Mouse (Mus musculus) hindbrain, embryonic 10.5 days (tissue): Measurements from ENCODE around the gene Gm42417. TPM values are rescaled to one million over a fixed set of nuclear protein-coding genes. Genes with fewer than 3 reads are reported as not detected.
A peak's percentile ranks its signal among the peaks of the same experiment; 100 is the strongest.

Experiments used
- DNase-seq: peaks from one replicate; pipeline ENCODE4 v3.0.0-alpha.2; 2017; ENCODE audit warnings: low spot score
- H3K27ac ChIP-seq: fragments of 300-500 bp; sonication (generic); 2 replicates; pipeline ENCODE4 v1.5.1; 2016; ENCODE audit warnings: mild to moderate bottlenecking, moderate library complexity
- H3K27me3 ChIP-seq: fragments of 300-500 bp; sonication (generic); 2 replicates; pipeline ENCODE4 v1.6.1; 2016; ENCODE audit warnings: mild to moderate bottlenecking; ENCODE audit not compliant: poor library complexity, insufficient read depth, severe bottlenecking
- H3K36me3 ChIP-seq: fragments of 300-500 bp; sonication (generic); 2 replicates; pipeline ENCODE4 v1.6.1; 2016; ENCODE audit warnings: mild to moderate bottlenecking, moderate library complexity
- H3K4me1 ChIP-seq: fragments of 300-500 bp; sonication (generic); replicated peaks from 2 replicates; pipeline ENCODE4 v1.6.1; 2016; ENCODE audit warnings: mild to moderate bottlenecking
- H3K4me3 ChIP-seq: fragments of 300-500 bp; sonication (generic); 2 replicates; pipeline ENCODE4 v1.5.1; 2016; ENCODE audit warnings: mild to moderate bottlenecking, moderate library complexity
- H3K9me3 ChIP-seq: fragments of 300-500 bp; sonication (generic); 2 replicates; pipeline ENCODE4 v1.6.1; 2016; ENCODE audit warnings: mild to moderate bottlenecking, moderate library complexity
- WGBS: fragments of 180-500 bp; shearing (Covaris S2); methylation state at CpG from one replicate; pipeline ENCODE4 v1.1.7; 2016; 5-methylcytosine and 5-hydroxymethylcytosine counted together
- polyA plus RNA-seq: library from polyadenylated mRNA; unstranded; fragments of >200 nt; fragmentation: Nextera tagmentation; extraction: Ambion mirVana; gene quantifications from 2 replicates; pipeline ENCODE4 v1.2.1, GENCODE M21; 2016

The Gm42417 gene
- polyA plus RNA-seq, 1 experiment from 2014 or later = 0.75 TPM

DNA sequence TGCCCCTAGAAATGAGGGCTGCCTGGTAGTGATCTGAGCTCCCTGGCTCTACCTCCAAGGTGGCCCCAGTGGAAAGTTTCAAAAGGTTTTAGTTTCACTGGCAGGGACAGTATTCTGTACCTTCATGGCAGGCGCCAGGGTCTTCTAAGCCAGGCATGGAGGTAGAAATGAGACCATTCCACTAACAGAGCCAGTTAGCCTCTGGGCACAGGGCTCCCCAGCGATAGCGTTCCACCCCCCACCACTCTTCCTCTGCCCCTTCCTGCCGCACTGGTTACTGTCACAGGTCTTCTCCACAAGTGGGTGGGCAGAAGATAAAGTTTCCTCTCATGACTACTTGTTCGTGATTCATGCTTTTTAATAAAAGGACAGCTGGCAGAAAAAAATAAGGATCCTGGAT lies 20.7 kb upstream of the Gm42417 start:
- H3K9me3 ChIP-seq = no peaks in the 10 kb centered on the region
- peaks cover 66% of the 10 kb centered on the region for H3K4me1 ChIP-seq
- H3K4me3 ChIP-seq = no peak overlapping the region
- H3K36me3 ChIP-seq = peaks cover 7% of the 10 kb centered on the region
- no peak for DNase-seq
- H3K27ac ChIP-seq = no peak overlapping the region
- 71% methylated on average over 5 of the region's 5 CpGs for WGBS
- H3K27me3 ChIP-seq = peaks cover 12% of the 10 kb centered on the region; the same call in 1 of the 2 replicates

DNA sequence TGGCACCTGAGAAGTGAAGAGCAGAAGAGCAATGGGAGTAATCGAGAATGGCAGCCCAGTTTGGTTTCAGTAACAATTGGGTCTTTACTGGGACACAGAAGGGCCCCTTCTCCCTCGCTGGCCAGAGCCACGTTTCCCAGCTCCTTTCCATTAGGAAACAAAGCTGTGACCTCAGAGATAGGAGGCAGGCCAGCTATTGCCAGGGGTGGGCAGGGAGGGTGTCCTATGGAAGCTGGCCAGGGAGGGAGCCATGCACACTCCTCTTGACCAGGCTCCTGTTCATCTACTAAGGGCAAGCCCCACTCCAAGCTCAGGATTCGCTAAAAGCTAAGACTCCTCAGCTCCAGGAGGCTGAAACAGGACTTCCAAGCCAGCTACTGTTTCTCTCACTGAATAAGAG lies 20.0 kb upstream of the Gm42417 start:
- peak overlapping the region; percentile 99; the same call in 1 of the 2 replicates for H3K27ac ChIP-seq
- DNase-seq = no peak
- H3K9me3 ChIP-seq = no peaks in the 10 kb centered on the region
- peaks cover 72% of the 10 kb centered on the region for H3K4me1 ChIP-seq
- peak overlapping the region; percentile 78 for H3K4me3 ChIP-seq
- WGBS = 6% methylated on average over 4 of the region's 4 CpGs
- peaks cover 14% of the 10 kb centered on the region for H3K36me3 ChIP-seq
- H3K27me3 ChIP-seq = peaks cover 12% of the 10 kb centered on the region; the same call in 1 of the 2 replicates

DNA sequence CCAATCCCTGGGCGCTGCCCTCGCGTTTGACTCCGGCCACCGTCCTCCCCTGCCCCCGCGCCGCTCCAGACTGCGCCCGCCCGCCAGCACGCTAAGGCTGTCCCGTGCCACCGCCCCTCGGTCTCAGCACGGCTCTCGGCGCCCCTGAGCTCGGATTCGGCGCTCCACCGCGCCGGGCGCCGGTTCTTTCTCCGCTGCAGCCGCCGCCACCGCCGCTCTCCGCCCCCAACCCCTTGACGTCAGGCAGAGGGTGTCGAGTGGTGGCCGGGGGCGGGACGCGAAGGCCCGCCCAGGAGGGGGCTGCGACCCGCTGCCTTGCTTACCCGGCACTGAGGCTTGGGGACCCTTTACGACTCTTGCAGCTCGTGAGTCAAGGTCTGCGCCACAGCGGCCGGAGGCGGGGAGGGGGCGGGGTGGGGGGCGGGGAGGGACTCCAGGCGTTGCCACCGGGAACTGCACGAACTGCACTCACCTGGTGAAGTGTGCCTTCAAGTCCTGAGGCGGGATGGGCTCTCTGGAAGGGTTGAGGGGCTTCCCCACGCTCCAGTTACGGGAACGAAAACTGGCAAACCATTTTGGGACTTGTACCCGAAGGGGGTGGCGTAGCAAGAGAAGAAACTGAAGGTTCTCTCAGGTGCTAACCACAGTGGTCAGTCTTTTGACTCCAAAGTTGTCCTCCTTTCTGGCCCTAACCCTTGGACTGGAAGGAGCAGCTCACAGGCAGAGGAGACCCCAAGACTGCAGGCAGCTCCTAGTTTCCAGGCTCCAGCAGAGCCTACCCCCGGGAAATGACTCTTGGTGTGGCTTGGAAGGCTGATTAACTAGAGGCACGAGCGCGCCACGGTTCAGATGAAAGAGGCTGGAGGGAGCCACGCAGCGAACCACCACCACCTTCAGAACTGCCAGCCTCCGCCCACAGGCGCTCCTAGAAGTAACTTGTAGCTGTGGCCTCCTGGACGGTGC lies 19.1 kb upstream of the Gm42417 start, which contains the start of gene Sema4c:
Gene Sema4c, minus strand, starts transcription at position 319 of the 963 bp plus-strand sequence.
- Histone ChIP-seq H3K4me3 (peak within 1 kb of the TSS; percentile 78), H3K4me1 (peaks cover 75% of the 10 kb centered on the region), H3K36me3 (peaks cover 23% of the 10 kb centered on the region), H3K9me3 (no peaks in the 10 kb centered on the region), H3K27ac (peak within 1 kb of the TSS; percentile 99), H3K27me3 (peaks cover 12% of the 10 kb centered on the region; the same call in 1 of the 2 replicates)
- peak; percentile 86 for DNase-seq
- WGBS = under 1% methylated on average over 69 of the region's 69 CpGs

DNA sequence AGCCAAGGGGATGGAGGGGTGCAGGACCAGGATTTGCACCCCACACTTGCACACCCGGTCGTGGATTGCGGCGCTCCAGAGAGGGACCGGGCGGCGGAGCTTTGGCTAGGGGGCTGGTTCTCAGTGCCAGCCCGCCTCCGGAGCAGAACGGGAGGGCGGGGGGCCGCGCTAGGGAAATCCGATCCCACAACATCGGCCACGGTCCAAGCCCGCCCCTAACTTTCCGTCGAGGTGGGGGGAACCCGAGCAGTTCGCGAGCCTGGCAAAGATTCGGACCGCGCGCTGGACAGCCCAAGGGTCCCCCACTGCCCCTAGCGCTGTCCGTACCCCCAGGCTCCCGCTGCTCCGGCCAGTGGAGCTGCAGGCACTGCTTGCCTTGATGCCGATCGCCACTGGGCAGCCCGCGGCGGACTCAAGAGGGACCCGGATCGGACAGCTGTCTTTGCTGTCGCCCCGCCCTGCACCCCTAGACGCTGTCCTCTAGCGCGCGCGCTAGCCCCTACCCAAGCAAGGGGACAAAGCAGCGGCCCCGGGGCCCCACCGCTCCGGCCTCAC lies 18.3 kb upstream of the Gm42417 start:
- peaks cover 31% of the 10 kb centered on the region for H3K36me3 ChIP-seq
- WGBS = under 1% methylated on average over 48 of the region's 48 CpGs

DNA sequence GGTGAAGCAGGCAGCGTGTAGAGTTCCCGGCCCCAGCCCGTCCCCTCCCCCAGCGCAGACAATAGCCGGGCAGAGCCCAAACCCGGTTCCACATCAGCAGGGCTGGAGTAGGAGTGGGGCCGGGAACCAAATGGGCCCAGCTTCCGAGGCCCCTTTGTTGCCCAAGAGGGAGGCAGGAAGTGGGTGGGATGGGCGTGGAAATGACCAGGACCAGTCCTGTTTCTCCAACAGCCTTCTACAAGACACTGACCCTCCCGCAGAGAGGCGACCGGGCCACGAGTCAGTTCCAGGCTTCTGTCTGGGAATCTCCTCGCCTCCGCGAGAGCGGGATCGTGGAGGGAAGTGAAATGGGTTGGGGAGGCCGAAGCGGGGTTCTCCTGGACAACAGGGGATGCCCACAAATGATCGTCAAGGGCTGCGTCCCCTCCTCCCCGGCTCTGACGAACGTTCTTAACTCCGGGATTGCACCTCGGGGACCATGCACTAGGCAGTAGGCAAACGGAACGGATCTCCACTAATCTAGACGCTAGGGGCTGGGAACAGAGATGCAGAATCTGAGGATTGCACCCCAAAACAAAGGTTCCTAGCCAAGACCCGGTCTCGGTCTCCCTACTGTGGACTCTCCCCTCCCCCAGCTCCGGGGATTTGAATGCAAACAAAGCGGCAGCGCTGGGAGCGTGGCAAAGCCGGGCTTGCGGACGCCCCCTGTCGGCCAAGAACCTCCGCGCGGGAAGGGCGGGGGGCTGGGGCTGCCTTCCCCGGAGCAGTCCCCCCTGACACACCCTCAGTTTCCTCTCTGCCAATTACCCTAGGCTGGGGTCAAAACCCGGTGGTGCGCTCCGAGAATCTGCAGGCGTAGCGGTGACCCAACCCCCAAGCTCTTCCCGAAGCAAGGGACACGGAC lies 17.6 kb upstream of the Gm42417 start:
- H3K36me3 ChIP-seq = peaks cover 38% of the 10 kb centered on the region
- peak overlapping the region; percentile 99 for H3K27ac ChIP-seq
- peaks cover 12% of the 10 kb centered on the region; the same call in 1 of the 2 replicates for H3K27me3 ChIP-seq
- H3K9me3 ChIP-seq = no peaks in the 10 kb centered on the region
- DNase-seq = peak; percentile 96
- H3K4me3 ChIP-seq = peak overlapping the region; percentile 78
- WGBS = under 1% methylated on average over 52 of the region's 52 CpGs
- H3K4me1 ChIP-seq = peaks cover 60% of the 10 kb centered on the region

More for the DNA sequence above, 18.3 kb upstream of the Gm42417 start:
- no peaks in the 10 kb centered on the region for H3K9me3 ChIP-seq
- peaks cover 67% of the 10 kb centered on the region for H3K4me1 ChIP-seq
- peak; percentile 87 for DNase-seq
- peaks cover 12% of the 10 kb centered on the region; the same call in 1 of the 2 replicates for H3K27me3 ChIP-seq
- H3K27ac ChIP-seq = peak overlapping the region; percentile 99
- peak overlapping the region; percentile 78 for H3K4me3 ChIP-seq

DNA sequence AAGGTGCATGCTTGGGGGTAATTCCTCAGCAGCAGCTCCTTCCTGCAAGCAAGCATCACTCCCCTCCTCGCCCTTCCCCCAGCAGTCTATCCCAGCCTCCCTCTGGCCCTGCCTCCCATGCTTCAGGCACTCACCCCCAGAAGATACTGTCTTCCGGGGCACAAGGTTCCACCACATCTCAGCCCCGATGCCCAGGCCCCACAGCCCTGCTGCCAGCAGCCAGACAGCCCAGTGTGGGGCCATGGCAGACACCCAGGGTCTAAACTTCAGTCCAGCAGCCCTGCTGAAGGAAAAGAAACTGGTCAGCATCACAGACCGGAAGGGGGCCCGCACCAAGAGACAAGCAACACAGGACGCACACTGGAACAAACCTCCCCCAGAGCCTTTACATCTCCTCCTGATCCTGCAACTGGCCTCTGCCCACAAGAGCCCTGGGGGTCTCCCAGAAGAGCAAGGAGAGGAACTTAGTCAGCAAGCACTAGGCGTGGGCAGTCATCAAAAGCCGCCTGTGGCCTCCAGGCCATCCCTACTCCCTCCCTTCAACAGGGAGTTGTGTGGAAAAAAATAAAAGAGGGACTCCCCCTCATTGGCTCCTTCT lies 16.7 kb upstream of the Gm42417 start:
- WGBS = 8% methylated on average over 8 of the region's 8 CpGs
- H3K27me3 ChIP-seq = peaks cover 12% of the 10 kb centered on the region; the same call in 1 of the 2 replicates
- H3K36me3 ChIP-seq = peaks cover 47% of the 10 kb centered on the region
- peak overlapping the region; percentile 99 for H3K27ac ChIP-seq
- no peaks in the 10 kb centered on the region for H3K9me3 ChIP-seq
- peak; percentile 49 for DNase-seq
- H3K4me1 ChIP-seq = peaks cover 54% of the 10 kb centered on the region
- H3K4me3 ChIP-seq = peak overlapping the region; percentile 78

DNA sequence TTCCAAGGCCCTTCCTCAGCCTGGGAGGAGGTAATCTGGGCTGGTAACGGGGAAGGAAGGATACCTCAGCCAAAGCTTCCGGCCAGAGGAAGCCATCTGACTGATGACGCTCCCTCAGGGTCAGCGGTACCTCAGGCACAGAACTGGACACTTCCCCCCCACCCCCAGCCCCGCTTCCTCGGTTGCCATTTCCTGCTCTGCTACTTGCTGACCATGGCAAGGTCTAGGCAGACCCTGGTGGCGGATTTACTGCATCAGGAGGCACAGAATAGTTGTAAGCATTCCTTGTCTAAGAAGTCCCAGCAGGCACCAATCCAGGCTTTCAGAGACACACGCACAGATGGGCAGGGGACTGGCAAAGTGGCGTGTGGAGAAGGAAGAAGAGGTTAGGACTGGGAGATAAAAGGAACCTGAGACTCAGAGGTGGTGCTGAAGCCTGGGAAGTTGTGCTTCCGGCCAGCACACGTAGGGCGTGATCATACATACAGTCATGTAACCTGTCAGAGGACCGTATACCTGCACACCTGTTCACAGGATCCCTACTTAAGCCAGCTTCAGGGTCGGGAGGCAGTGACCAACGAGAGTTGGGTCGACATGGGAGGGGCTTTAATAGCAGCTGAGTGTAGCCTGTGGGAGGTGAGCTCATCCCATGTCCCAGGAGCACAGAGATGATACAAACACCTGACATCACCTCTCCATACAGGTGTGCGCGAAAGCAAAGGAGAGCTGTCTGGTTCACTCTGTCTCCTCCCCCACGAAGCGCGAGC lies 15.6 kb upstream of the Gm42417 start:
- Histone ChIP-seq H3K9me3 (no peaks in the 10 kb centered on the region), H3K36me3 (peaks cover 58% of the 10 kb centered on the region), H3K27ac (peak overlapping the region; percentile 99), H3K4me3 (peak overlapping the region; percentile 78), H3K4me1 (peaks cover 54% of the 10 kb centered on the region), H3K27me3 (peaks cover 10% of the 10 kb centered on the region; the same call in 1 of the 2 replicates)
- WGBS = 78% methylated on average over 21 of the region's 21 CpGs
- DNase-seq = no peak

DNA sequence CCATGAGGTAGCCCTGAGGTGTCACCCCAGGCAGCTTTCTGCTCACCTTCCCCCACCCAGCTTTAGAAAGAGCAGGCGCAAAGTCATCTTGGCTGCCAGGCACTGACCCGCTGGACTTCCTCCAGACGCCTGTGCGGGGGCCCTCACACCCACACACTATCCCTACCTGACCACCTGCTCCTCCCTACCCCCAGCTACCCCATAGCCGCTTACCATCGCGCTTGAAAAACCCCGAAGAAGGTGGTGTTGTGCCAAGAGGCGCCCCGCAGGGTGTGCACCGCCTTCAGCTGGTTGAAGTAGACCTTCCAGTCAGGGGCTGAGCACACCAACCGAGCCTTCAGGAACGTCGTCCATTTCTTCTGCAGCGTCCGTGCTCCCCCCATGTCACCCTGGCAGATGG lies 13.3 kb upstream of the Gm42417 start:
- peaks cover 80% of the 10 kb centered on the region for H3K36me3 ChIP-seq

DNA sequence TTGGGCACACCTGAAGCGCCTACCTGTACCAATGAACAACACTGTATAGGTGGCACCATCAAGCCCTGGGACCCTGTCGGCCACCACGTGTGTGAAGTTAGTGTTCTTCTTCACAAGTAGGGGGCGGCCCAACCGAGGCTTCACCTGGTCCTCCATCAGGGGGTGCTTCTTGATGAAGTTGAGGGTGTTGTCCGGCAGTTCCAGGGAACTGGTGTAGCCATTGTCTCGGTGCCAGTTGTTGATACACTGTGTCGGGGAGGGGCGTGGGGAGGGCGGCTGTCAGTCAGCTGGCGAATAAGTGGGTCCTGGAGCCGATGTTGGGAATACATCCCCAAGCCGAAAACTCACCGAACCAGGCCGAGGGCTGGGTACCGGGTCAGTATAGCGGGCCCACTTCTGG lies 12.7 kb upstream of the Gm42417 start:
- H3K9me3 ChIP-seq = no peaks in the 10 kb centered on the region
- H3K4me1 ChIP-seq = peaks cover 65% of the 10 kb centered on the region
- H3K36me3 ChIP-seq = peaks cover 83% of the 10 kb centered on the region
- 91% methylated on average over 17 of the region's 17 CpGs for WGBS
- H3K27me3 ChIP-seq = no peaks in the 10 kb centered on the region
- H3K27ac ChIP-seq = no peak overlapping the region
- H3K4me3 ChIP-seq = no peak overlapping the region
- DNase-seq = no peak

More for the DNA sequence above, 13.3 kb upstream of the Gm42417 start:
- Histone ChIP-seq H3K4me1 (peaks cover 59% of the 10 kb centered on the region), H3K27me3 (no peaks in the 10 kb centered on the region), H3K4me3 (no peak overlapping the region), H3K27ac (no peak overlapping the region), H3K9me3 (no peaks in the 10 kb centered on the region)
- DNase-seq = no peak
- 90% methylated on average over 16 of the region's 16 CpGs for WGBS

DNA sequence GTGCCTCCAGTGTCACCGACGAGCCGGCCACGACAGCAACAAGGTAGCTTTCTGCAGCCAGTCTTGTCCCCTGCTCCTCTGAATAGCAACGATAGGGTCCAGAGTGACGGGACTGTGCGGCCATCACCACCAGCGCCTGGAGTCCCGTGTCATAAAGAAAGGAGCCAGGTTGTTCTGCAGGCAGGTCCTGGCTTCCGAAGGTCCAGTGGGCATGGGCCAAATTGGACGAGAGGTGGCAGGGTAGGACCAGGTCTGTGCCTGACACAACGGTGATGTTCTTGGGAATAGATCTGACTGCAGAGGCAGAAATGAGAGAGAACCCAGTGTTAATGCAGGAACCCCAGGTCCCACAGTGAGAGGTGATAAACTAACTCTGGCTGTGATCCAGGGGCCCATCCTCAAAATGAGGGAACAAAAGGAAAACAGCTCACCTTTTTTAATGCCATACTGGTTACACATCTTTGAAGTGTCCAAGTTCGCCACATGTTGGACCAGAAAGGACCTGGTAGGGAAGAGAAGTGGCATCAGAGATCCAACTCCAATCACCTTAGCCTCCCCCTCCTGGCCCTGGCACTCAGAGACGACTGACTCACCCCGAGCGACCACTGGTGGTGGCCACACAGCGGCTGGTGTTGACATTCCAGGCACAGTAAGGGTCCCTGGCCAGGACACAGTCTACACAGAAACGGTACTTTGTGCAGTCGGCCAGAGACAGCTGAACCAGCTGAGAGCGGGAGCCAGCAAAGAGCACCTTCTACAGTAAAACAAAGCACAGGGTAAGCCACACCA lies 11.0 kb upstream of the Gm42417 start:
- Histone ChIP-seq H3K9me3 (no peaks in the 10 kb centered on the region), H3K36me3 (peaks cover 79% of the 10 kb centered on the region), H3K27me3 (no peaks in the 10 kb centered on the region), H3K4me1 (peaks cover 72% of the 10 kb centered on the region), H3K4me3 (no peak overlapping the region), H3K27ac (no peak overlapping the region)
- DNase-seq = no peak
- 78% methylated on average over 20 of the region's 20 CpGs for WGBS

DNA sequence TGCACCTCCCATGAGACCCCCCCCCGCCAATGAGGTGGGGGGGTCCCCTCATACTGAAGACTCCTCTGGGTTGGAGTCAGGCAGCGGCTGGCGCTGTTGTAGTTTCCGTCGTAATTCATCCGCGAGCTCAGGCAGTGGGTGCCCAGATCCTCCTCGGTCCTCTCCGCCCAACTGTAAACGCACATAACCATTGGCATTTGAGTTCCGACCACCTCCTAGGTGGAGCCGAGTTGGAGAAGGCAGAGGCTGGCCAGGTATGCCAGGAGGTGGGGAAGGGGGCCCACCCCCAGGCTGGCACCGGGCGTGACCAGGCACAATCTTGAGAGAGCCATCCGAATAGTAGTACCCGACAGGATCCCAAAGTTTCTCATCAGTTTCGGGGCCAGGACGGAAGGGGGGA lies 10.3 kb upstream of the Gm42417 start:
- Histone ChIP-seq H3K4me1 (peaks cover 65% of the 10 kb centered on the region), H3K9me3 (no peaks in the 10 kb centered on the region), H3K27ac (no peak overlapping the region), H3K27me3 (no peaks in the 10 kb centered on the region), H3K36me3 (peaks cover 71% of the 10 kb centered on the region), H3K4me3 (no peak overlapping the region)
- no peak for DNase-seq
- 89% methylated on average over 18 of the region's 18 CpGs for WGBS
